Mouse (Mus musculus): ENCODE results near the gene Zfp1.
"Not testable (repeated sequence)": the region's sequence is repeated elsewhere in the genome, so short reads cannot be mapped to it uniquely, and the experiment has no call there.

The Zfp1 gene

GRCm38 (mm10) chr8:111625694-111626527, 17.3 kb upstream of the Zfp1 start:
- DNase-seq: peak; percentile 77

- DNase-seq: peak; percentile 44
These were observed 16.7 kb upstream of the Zfp1 start for GRCm38 (mm10) chr8:111626528-111626820.

GRCm38 (mm10) chr8:111626933-111627332, 16.3 kb upstream of the Zfp1 start:
- peak; percentile 50 for DNase-seq

- DNase-seq: no peak
These were observed 15.3 kb upstream of the Zfp1 start for GRCm38 (mm10) chr8:111627923-111628322.

GRCm38 (mm10) chr8:111628401-111628800, 14.8 kb upstream of the Zfp1 start:
- DNase-seq: no peak

GRCm38 (mm10) chr8:111628894-111629501, 14.2 kb upstream of the Zfp1 start:
- peak; percentile 36 for DNase-seq

- DNase-seq: peak; percentile 82
These were observed 13.1 kb upstream of the Zfp1 start, which contains the start of gene Ldhd for GRCm38 (mm10) chr8:111630105-111630521. Ldhd (minus strand) TSS chr8:111630374.

- no peak for DNase-seq
These were observed 11.6 kb upstream of the Zfp1 start for GRCm38 (mm10) chr8:111631589-111631988.

- DNase-seq: no peak
These were observed 10.2 kb upstream of the Zfp1 start for GRCm38 (mm10) chr8:111632976-111633375.

- DNase-seq: no peak
These were observed 5.1 kb upstream of the Zfp1 start for GRCm38 (mm10) chr8:111638086-111638485.

- no peak for DNase-seq
These were observed 2.1 kb upstream of the Zfp1 start for GRCm38 (mm10) chr8:111641064-111641463.

GRCm38 (mm10) chr8:111642496-111642895, 705 bp upstream of the Zfp1 start:
- no peak for DNase-seq

GRCm38 (mm10) chr8:111642939-111643263, 300 bp upstream of the Zfp1 start:
- no peak for DNase-seq

GRCm38 (mm10) chr8:111644286-111645051, 1.3 kb downstream of the Zfp1 start:
- DNase-seq: not testable (repeated sequence)

GRCm38 (mm10) chr8:111645715-111646114, 2.5 kb downstream of the Zfp1 start:
- no peak for DNase-seq

GRCm38 (mm10) chr8:111648834-111649233, 5.6 kb downstream of the Zfp1 start:
- DNase-seq: no peak

- DNase-seq: no peak
These were observed 7.5 kb downstream of the Zfp1 start for GRCm38 (mm10) chr8:111650651-111651050.

- no peak for DNase-seq
These were observed 10.3 kb downstream of the Zfp1 start for GRCm38 (mm10) chr8:111653524-111653923.

- DNase-seq: no peak
These were observed 14.2 kb downstream of the Zfp1 start for GRCm38 (mm10) chr8:111657312-111657854.

- DNase-seq: no peak
These were observed 15.7 kb downstream of the Zfp1 start for GRCm38 (mm10) chr8:111658819-111659423.

GRCm38 (mm10) chr8:111662473-111662872, 19.3 kb downstream of the Zfp1 start:
- DNase-seq: peak; percentile 69

GRCm38 (mm10) chr8:111666751-111667150, 23.6 kb downstream of the Zfp1 start:
- no peak for DNase-seq

GRCm38 (mm10) chr8:111676237-111676636, 33.0 kb downstream of the Zfp1 start:
- DNase-seq: no peak
